Mouse (Mus musculus): ENCODE measurements around the gene Tmem56. TPM values are rescaled to one million over a fixed set of nuclear protein-coding genes. Genes with fewer than 3 reads are reported as not detected.

Tmem56 gene
- polyA plus RNA-seq, 1 experiment = not detected

DNA sequence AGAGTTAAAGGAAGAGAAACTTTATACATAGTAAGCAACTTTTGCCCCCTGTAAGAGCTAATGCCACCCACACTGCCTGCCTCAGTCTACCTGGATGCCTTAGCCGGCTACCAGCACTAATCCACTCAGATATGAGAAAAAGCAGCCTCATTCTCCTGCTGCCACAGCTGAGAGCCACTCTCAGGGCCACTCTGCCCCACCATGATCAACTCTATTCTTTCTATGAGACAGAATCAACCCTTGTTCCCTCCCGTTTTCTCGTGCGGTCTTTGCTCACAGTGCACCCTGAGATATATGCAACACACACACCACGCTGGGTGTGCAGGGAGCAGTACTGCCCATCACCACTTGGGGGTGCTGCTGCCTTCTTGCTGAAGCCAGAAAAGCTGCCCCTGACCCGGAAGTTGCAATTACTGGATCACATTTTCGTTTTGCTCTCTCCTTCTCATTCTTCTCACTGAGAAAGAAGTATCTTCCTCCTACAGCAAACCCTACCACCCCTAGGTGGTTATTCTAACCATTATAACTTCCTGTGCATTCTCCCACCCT is 119.6 kb downstream of the Tmem56 start:
- Histone ChIP-seq H3K27me3 (replicated peaks) (no peaks in the 10 kb centered on the region), H3K36me3 (replicated peaks; ENCODE audit: low read length) (peaks cover 37% of the 10 kb centered on the region), H3K4me3 (replicated peaks) (no peak overlapping the region), H3K9me3 (peaks cover 5% of the 10 kb centered on the region; the same call in 1 of the 2 replicates), H3K4me1 (peaks cover 10% of the 10 kb centered on the region; the same call in 1 of the 2 replicates)
- TF ChIP-seq GATA1 (IDR thresholded peaks at IDR 0.05; ENCODE audit: borderline replicate concordance, low read length) = no peak
- TF ChIP-seq FLI1 (IDR thresholded peaks at IDR 0.05; ENCODE audit: low read length) = no peak

DNA sequence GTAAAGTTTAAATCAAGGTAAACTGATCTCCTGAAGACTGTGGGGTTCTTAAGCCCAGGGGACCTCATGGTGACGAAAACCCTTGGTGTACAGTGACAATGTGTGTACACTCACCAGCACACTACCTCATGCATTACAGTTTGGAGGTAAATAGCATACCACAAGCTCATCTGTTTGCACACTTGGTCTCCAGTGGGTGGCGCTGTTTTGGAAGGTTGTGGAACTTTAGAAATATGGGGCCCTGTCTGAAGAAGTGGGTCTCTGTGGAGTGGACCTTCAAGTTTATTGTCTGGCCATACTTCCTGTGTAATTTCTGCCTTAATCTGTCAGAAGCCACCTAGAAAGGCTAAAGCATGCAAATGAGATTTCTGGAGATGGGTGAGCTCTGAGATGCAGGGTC is 121.2 kb downstream of the Tmem56 start:
- peaks cover 35% of the 10 kb centered on the region for H3K36me3 ChIP-seq (replicated peaks; ENCODE audit: low read length)
- TF ChIP-seq FLI1 (IDR thresholded peaks at IDR 0.05; ENCODE audit: low read length) (no peak), GATA1 (IDR thresholded peaks at IDR 0.05; ENCODE audit: borderline replicate concordance, low read length) (no peak)
- no peaks in the 10 kb centered on the region for H3K27me3 ChIP-seq (replicated peaks)
- peaks cover 13% of the 10 kb centered on the region; the same call in 1 of the 2 replicates for H3K4me1 ChIP-seq
- peaks cover 4% of the 10 kb centered on the region; the same call in 1 of the 2 replicates for H3K9me3 ChIP-seq
- H3K4me3 ChIP-seq (replicated peaks) = no peak overlapping the region

DNA sequence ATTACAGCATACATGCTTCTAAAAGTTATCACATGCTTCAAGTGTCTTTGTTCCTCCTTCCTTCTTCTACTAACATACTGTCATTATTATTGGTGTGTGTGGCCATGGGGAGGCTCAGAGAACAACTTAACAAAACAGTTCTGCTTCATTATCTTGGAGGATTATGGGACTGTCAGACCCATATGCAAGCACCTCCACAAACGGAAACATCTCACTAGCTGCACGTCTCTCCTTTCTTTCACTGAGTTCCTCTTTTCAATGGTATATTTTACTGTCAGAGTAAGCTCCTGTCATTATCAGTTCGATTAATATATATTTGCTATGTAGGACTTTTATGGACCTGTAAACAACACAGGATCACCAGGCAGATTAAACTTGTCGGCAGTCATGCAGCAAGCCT is 122.5 kb downstream of the Tmem56 start:
- no peaks in the 10 kb centered on the region for H3K27me3 ChIP-seq (replicated peaks)
- TF ChIP-seq FLI1 (IDR thresholded peaks at IDR 0.05; ENCODE audit: low read length) = no peak
- no peak for TF ChIP-seq GATA1 (IDR thresholded peaks at IDR 0.05; ENCODE audit: borderline replicate concordance, low read length)
- no peaks in the 10 kb centered on the region for H3K9me3 ChIP-seq
- H3K4me1 ChIP-seq = peaks cover 13% of the 10 kb centered on the region; the same call in 1 of the 2 replicates
- peaks cover 30% of the 10 kb centered on the region for H3K36me3 ChIP-seq (replicated peaks; ENCODE audit: low read length)
- no peak overlapping the region for H3K4me3 ChIP-seq (replicated peaks)

DNA sequence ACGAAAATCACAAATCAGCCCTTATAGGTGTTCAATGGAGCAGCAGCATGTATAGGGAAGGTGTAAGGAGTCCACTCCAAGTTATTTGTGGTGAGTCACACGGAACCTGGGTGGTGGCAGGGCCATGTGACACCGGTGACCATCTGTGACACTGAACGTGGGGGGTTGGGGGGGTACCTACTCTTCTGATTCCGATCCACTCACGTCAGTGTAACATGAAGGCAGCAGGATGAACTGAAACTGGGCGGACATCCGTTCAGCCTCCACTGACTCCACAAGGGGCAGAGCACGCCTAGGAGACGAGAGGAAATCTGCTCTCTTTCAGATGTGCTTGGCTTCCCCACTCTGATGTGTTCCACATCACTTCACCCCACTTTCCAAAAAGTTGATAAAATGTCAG is 123.3 kb downstream of the Tmem56 start:
- no peaks in the 10 kb centered on the region for H3K9me3 ChIP-seq
- peaks cover 28% of the 10 kb centered on the region for H3K36me3 ChIP-seq (replicated peaks; ENCODE audit: low read length)
- H3K27me3 ChIP-seq (replicated peaks) = no peaks in the 10 kb centered on the region
- no peak for TF ChIP-seq FLI1 (IDR thresholded peaks at IDR 0.05; ENCODE audit: low read length)
- no peak for TF ChIP-seq GATA1 (IDR thresholded peaks at IDR 0.05; ENCODE audit: borderline replicate concordance, low read length)
- H3K4me3 ChIP-seq (replicated peaks) = no peak overlapping the region
- peaks cover 13% of the 10 kb centered on the region; the same call in 1 of the 2 replicates for H3K4me1 ChIP-seq

DNA sequence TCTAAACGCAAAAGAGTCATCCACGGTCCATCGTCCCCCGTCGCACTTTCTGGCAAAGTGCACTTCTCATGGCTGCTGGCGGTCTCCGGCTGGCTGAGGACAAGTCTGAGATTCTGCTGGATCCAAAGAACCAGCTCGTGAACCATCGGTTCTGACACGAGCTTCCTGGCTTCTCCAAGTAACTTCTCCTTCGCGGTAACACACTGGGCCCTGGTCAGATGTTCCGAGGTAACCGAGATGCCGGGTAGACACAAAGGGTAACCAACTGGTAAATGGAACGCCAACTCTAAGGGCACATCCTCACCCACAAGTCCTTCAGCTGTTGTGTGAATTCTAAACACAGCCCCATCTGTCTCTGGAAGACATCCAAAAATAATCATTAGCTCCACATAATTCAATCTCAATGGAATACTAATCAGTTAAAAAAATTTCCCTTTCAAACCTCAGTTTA is 124.0 kb downstream of the Tmem56 start:
- no peaks in the 10 kb centered on the region for H3K27me3 ChIP-seq (replicated peaks)
- H3K4me3 ChIP-seq (replicated peaks) = no peak overlapping the region
- H3K9me3 ChIP-seq = no peaks in the 10 kb centered on the region
- H3K4me1 ChIP-seq = peaks cover 10% of the 10 kb centered on the region; the same call in 1 of the 2 replicates
- TF ChIP-seq GATA1 (IDR thresholded peaks at IDR 0.05; ENCODE audit: borderline replicate concordance, low read length) (no peak), FLI1 (IDR thresholded peaks at IDR 0.05; ENCODE audit: low read length) (no peak)
- peaks cover 28% of the 10 kb centered on the region for H3K36me3 ChIP-seq (replicated peaks; ENCODE audit: low read length)

DNA sequence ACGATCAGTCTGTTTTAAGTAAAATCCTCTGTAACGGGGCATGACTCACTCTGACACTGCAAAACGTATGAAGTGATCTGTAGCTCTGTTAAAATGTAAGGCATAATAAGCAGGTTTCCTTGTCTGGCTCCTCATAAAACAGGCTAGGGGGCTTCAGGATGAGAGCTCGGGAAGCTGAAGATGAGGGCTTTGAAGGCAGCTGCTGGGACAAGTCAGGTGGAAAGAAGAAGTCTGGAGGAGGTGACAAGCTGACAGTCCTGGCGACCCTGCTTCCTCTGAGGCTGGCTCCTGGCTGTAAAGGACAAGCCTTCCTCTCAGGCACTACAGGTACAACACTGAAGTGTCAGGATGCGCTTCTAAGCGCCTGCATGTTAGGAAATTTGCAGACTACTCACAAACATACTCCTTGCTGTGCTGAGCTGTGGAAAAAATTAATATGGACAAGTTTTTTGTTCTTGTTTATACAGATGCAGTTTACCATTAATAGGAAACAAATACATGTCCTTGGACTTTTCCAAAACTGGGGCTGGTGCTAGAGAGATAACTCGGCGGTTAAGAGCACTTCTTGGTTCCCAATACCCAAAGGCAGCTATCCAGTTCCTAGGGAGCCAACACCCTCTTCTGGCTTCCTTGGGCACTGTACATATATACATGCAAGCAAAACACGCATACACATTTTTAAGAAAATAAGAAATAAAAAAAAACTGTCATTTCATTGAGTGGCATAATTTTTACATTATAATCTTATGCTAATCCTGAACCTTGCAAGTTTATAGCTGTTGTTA is 125.2 kb downstream of the Tmem56 start:
- H3K4me3 ChIP-seq (replicated peaks) = no peak overlapping the region
- TF ChIP-seq GATA1 (IDR thresholded peaks at IDR 0.05; ENCODE audit: borderline replicate concordance, low read length) (no peak), FLI1 (IDR thresholded peaks at IDR 0.05; ENCODE audit: low read length) (no peak)
- H3K36me3 ChIP-seq (replicated peaks; ENCODE audit: low read length) = peaks cover 27% of the 10 kb centered on the region
- H3K4me1 ChIP-seq = peaks cover 4% of the 10 kb centered on the region; the same call in 1 of the 2 replicates
- H3K9me3 ChIP-seq = no peaks in the 10 kb centered on the region
- H3K27me3 ChIP-seq (replicated peaks) = no peaks in the 10 kb centered on the region

DNA sequence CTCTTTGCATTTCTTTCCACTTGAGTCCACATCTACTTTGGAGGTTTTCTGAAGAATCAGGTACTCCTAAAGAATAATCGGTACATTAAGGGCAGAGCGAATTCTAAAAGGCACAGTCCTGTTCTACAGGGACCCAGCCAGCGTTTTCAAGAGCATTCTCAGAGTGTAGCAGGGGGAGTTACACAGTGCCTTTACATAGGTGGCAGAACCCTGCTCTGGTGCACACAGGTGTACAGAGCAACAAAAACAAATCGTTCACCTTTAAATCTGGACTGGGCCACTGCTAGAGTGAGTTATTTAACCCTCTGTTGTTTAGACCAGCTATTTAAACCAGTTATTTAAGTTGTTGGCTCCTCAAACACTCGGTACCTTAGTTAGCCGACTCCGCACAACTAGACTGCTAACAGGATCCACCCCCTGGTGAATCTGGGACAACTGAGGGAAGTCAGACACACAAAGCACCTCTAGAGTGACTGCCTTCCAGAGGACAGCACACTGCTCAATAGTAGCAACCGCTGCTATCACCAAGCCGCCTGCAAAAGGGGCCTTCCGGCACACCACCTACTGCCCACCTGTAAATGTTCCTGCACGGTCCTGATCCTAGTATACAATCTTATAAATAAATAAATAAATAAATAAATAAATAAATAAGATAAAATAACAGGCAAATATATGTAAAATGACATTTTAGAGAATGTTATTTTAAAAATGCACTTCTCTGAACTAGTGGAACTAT is 126.3 kb downstream of the Tmem56 start:
- TF ChIP-seq GATA1 (IDR thresholded peaks at IDR 0.05; ENCODE audit: borderline replicate concordance, low read length) (no peak), FLI1 (IDR thresholded peaks at IDR 0.05; ENCODE audit: low read length) (no peak)
- peaks cover 4% of the 10 kb centered on the region; the same call in 1 of the 2 replicates for H3K4me1 ChIP-seq
- peaks cover 27% of the 10 kb centered on the region for H3K36me3 ChIP-seq (replicated peaks; ENCODE audit: low read length)
- H3K4me3 ChIP-seq (replicated peaks) = no peak overlapping the region
- no peaks in the 10 kb centered on the region for H3K27me3 ChIP-seq (replicated peaks)
- H3K9me3 ChIP-seq = no peaks in the 10 kb centered on the region

DNA sequence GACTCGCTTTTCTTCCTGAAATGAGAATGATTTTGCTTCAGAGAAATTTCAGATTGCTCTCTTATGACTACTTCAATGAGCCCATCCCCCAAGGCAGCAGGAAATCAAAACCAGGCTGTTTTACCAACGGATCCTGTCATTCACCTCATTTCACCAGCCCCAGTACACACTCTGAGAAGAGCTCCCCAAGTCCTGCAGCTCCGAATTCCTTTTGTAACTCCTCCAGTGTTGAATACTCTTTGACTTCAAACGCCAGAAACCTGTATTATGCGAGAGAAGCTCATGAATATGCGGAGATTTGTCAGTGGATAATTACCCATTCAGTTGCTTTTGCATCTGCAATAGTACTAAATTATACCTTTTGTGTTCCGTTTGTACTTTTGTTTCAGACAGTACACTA is 126.9 kb downstream of the Tmem56 start:
- Histone ChIP-seq H3K27me3 (replicated peaks) (no peaks in the 10 kb centered on the region), H3K36me3 (replicated peaks; ENCODE audit: low read length) (peaks cover 27% of the 10 kb centered on the region), H3K9me3 (no peaks in the 10 kb centered on the region), H3K4me3 (replicated peaks) (no peak overlapping the region), H3K4me1 (peaks cover 4% of the 10 kb centered on the region; the same call in 1 of the 2 replicates)
- TF ChIP-seq FLI1 (IDR thresholded peaks at IDR 0.05; ENCODE audit: low read length) (no peak), GATA1 (IDR thresholded peaks at IDR 0.05; ENCODE audit: borderline replicate concordance, low read length) (no peak)

Other genes starting within 250 kb of the Tmem56 start
- 0.55 and 3.0 TPM in 2 replicates for gene Rwdd3, start 111.4 kb downstream of the Tmem56 start, polyA plus RNA-seq (2012; ENCODE audit: insufficient read depth, low replicate concordance)
- gene Alg14, start 8.7 kb upstream of the Tmem56 start, polyA plus RNA-seq (2012; ENCODE audit: insufficient read depth, low replicate concordance) = 8.9 TPM in 1 of 2 replicates, not detected in the other
- 2.6 TPM in 1 of 2 replicates, not detected in the other for gene Cnn3, start 143.4 kb upstream of the Tmem56 start, polyA plus RNA-seq (2012; ENCODE audit: insufficient read depth, low replicate concordance)
- not detected in 2 replicates for gene Slc44a3, start 249.3 kb upstream of the Tmem56 start, polyA plus RNA-seq (2012; ENCODE audit: insufficient read depth, low replicate concordance)